Mouse (Mus musculus): ENCODE results near the gene Recql5.

Recql5 gene

DNA sequence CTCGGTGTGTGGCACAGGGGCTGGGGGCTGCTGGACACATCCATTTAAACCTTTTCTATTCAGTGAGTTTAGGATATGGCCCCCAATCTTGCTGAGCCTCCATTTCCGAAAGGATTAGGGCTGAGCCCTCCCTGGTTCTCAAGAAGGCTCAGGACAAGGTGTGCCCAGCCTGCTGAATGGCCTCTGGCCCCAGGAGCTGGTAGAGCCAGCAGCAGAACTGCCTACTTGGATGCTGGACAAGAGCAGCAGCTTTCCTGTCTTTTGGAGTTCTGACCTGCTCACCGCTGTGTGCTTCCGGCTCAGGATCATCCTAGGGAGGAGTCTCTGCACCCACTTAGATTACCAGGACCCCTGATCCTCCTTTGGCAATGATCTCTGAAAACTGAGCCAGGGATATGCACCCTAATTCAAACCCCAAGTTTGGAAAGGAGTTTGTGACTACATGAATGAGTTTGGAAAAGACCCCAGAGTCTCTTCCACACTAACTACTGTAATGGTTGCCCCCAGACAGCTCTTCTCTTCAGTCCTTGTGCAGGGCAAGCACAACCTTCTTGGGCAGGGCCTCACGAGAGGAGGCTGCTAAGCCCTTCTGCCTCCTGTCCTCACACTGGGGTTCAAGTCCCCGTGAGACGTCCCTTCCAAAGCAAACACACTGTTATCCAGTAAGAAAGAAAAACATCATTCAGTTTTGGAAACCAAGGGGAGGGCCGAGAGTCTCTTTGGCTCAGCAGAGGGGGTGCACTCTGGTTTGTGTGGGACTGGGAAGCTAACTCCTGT is 32.5 kb downstream of the Recql5 start:
- DNase-seq (ENCODE audit: low spot score): no peak

DNA sequence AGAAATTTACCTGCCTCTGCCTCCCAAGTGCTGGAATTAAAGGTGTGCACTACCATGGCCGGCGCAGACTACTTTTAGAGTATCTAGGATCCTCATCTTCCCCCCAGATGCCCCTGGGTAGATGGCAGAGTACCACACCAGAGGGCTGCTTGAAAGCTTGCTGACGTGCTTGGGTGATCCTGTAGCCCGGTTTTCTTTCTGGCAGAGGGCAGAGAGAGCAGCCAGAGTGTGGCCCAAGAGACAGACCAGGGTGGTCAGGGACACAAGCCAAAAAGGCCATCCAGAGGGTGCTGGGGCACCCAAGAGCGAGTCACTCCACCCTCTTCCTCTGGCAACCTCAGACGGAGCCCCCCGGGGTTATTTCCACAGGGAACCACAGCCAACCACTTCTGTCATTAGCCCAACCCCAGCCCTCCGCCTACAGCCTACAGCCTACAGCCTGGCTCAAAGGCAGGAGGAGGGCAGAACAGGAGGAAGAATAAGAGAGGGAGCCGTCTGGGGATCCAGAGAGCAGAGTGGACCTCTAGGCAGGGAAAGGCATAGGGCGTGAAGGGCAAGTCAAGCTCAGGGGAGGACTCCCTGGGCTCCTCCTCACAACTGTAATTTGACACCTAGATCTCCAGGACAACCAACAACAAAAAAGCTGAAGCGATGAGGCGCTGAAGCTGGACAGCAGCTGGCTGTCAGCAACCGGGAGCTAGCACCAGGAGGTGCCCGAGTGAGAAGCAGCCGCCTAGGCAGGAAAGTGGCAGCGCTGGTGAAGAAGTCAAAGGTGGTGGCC is 33.6 kb downstream of the Recql5 start, which contains the start of gene Smim5:
Gene Smim5 (plus strand): TSS at position 481 of the 781 bp plus-strand sequence.
- DNase-seq (ENCODE audit: low spot score): peak; percentile 84

DNA sequence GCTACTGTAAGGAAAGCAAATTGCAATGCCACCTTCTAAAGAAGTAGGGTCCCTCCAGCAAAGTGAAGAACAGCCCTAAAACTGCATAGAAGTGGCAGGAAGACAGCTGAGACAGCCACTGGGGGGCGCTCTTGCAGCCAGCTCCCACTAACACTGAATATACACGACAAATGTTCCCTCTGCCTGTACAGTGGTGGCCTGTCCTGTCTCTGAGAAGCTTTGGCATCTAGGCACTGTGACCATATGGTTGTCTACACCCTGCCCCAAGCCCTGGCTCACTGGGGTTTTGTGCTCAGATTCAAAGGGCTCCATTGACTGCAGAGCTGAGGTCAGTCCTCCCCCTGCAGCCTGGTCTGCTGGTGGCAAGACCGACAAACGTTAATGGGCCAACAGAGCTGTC is 34.4 kb downstream of the Recql5 start:
- no peak for DNase-seq (ENCODE audit: low spot score)

DNA sequence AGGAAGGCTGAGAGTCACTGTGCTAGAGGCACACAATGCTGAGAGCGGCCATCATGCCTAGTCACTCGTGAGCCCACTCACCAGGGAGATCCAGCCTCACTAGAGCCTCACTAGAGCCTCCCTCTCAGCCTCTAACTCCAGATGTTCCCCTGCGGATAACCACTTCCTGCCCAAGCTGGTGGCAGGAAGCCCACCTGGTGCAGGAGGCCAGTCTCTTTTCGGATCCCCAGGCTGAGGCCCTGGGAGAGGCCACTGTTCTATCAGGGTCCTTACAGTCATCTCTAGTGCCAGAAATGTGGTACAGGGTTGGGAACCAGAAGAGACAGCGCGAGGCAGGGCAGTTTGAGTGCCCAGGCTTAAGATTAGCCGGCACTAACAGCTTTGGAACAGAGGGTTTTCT is 34.8 kb downstream of the Recql5 start:
- no peak for DNase-seq (ENCODE audit: low spot score)

- peak; percentile 49 for DNase-seq (ENCODE audit: low spot score)
These were observed 38.3 kb downstream of the Recql5 start for GRCm38 (mm10) chr11:115894755-115895520.

DNA sequence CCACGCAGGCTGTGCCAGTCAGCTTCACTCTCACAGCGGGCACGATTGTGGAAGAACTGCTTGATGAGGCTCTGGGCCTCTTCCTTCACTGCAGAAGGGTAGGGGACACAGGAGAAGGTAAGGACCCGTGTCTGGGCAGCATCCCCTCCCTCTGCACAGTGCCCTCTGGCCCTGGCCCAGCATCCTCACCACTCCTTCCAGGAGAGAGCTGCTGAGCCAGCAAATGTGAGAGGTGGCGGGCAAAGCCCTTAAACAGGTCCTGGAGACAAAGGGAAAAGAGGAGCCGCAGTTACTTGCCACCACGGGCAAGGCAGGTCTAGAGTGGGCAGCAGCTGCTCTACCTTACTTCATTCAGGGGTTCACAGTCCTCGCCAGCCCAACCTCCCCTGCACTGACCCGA is 40.2 kb downstream of the Recql5 start:
- DNase-seq (ENCODE audit: low spot score): no peak

GRCm38 (mm10) chr11:115892213-115892612 is 41.1 kb downstream of the Recql5 start:
- DNase-seq (ENCODE audit: low spot score): no peak

DNA sequence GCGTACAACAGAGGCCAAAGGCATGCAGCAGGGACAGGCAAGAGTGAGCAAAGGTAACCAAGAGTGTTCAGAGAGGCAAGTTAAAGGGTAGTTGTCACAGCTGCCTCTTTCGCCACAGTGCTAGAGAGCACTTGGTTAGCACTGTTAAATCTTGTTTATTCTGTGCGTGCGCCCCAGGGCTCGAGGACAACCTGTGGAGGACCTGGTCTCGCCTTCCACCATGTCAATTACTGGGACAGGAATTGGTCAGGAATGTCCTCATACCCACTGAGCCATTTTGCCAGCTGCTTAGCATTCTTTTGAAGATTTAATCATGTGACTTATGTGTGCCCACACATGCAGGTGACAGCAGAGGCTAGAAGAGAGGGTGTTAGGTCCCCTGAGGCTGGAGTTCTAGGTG is 44.1 kb downstream of the Recql5 start:
- no peak for DNase-seq (ENCODE audit: low spot score)

- no peak for DNase-seq (ENCODE audit: low spot score)
These were observed 45.3 kb downstream of the Recql5 start for GRCm38 (mm10) chr11:115888020-115888419.

DNA sequence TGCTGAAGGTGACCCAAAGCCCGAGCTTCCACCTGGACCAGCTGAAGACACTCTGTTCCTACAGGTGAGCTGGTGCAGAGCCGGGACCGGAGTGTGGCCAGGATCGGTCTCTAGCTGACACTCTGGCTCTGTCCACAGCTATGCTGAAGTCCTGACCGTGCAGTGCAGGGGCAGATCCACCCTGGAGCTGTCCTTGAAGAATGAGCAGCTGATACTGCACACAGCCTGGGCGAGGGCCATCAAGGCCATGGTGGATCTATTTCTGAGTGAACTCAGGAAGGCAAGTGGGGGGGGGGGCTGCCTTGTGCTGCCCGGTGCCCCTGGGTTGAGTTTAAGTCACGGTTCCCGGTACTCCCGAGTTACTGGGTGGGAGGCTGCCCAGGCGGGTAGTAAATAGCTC is 46.8 kb downstream of the Recql5 start:
- no peak for DNase-seq (ENCODE audit: low spot score)

- DNase-seq (ENCODE audit: low spot score): no peak
These were observed 48.0 kb downstream of the Recql5 start for GRCm38 (mm10) chr11:115885281-115885680.

GRCm38 (mm10) chr11:115884361-115884760 is 48.9 kb downstream of the Recql5 start:
- no peak for DNase-seq (ENCODE audit: low spot score)

- no peak for DNase-seq (ENCODE audit: low spot score)
These were observed 50.0 kb downstream of the Recql5 start for GRCm38 (mm10) chr11:115883251-115883650.

GRCm38 (mm10) chr11:115881002-115881401 is 52.3 kb downstream of the Recql5 start:
- peak; percentile 58 for DNase-seq (ENCODE audit: low spot score)

- no peak for DNase-seq (ENCODE audit: low spot score)
These were observed 55.2 kb downstream of the Recql5 start for GRCm38 (mm10) chr11:115878071-115878470.

DNA sequence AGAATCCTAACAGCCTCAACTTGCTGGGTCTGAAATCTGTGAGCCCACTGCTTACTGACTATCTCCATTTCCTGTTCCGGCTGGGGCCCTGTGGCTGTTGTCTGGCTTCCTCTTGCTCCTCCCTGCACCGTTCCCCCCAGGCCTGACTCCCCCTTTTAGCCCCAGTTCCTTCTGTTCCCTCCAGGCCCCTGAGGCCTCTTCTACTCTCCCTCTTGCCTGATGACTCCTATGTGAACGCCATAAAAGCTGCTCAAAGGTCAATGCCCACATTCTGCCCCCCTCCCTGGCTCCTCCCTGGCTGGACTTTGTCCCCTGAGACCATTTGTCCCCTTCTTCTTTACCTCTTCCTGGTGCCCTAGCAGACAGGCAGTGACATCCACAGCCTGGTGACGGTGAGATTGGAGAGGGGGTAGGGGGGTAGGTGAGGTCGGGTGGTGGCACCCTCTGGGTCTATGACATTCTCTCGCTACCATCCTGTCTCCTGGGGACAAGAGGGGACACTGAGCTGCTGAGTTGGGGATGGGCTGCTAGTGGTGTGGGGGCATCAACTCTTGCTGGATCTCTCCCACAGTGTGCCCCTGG is 56.0 kb downstream of the Recql5 start:
- no peak for DNase-seq (ENCODE audit: low spot score)

DNA sequence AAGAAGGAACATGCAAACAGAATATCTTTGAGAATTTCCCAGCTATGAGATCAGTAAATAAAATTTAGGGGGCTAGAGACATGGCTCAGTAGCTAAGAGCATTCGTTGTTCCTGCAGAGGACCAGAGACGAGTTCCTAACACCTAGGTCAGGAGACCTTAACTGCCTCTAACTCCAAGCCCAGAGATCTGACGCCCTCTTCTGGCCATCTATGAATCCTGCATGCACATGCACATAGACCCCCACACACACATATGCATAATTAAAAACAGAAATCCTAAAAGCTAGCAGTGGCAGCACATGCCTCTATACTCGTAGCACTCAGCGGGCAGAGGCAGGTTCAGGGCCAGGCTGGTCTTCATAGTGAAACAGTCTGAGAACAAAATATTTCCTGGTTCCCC is 56.8 kb downstream of the Recql5 start:
- no peak for DNase-seq (ENCODE audit: low spot score)

DNA sequence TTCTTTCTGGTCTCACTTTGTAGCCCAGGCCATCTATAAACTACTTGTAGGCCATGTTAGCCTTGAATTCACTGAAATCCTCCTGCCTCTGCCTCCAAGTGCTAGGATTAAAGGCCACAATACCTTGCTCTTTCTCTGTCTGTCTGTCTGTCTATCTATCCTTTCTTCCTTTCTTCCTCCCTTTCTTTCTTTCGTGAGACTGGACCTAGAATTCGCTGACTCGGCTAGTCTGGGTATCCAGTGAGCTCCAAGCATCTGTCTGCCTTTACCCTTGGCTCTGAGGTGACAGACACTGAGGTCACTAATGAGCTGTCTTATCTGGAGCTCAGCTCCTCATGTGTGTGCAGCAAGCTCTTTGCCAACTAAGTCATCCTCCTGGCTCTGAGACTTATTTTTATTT is 57.3 kb downstream of the Recql5 start:
- no peak for DNase-seq (ENCODE audit: low spot score)

- DNase-seq (ENCODE audit: low spot score): no peak
These were observed 60.8 kb downstream of the Recql5 start for GRCm38 (mm10) chr11:115872437-115872836.

GRCm38 (mm10) chr11:115869393-115869792 is 63.9 kb downstream of the Recql5 start:
- peak; percentile 32 for DNase-seq (ENCODE audit: low spot score)

DNA sequence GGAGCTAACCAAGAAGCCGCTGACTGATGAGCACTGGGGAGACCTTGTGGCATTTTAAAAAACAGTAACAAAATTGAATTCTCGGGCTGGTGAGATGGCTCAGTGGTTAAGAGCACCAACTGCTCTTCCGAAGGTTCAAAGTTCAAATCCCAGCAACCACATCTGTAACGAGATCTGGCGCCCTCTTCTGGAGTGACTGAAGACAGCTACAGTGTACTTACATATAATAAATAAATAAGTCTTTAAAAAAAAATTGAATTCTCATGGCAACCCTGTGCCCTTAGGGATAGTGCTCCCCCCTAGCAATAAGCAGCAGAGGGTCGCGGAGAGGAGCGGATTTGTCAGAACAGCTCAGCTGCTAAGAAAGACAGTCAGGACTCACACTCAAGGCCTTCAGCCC is 69.4 kb downstream of the Recql5 start:
- DNase-seq (ENCODE audit: low spot score): no peak

Data from MN1 (cell line).